Mouse (Mus musculus) CD4-positive, CD25-positive, alpha-beta regulatory T cell (primary cell): ENCODE results near the gene Mtcp1. TPM values are rescaled to one million over a fixed set of nuclear protein-coding genes. Genes with fewer than 3 reads are reported as not detected.

Source experiments
- polyA plus RNA-seq: library from polyadenylated mRNA; unstranded; fragments of 100-300 nt; shearing (Covaris generic); gene quantifications from one replicate; pipeline ENCODE4 v1.2.1, GENCODE M21; 2017

Gene Mtcp1
- 10.4 TPM for polyA plus RNA-seq

GRCm38 (mm10) chrX:75415936-75416785 is at the start of gene Mtcp1, which contains the start of the genes Cmc4 and Brcc3:
Gene Mtcp1 (minus strand): TSS chrX:75416588.
Gene Cmc4 (minus strand): TSS chrX:75416584.
Gene Brcc3 (plus strand): TSS chrX:75416628.

GRCm38 (mm10) chrX:75382195-75382771 is 34.1 kb downstream of the Mtcp1 start, which contains the start of the genes Fundc2 and F8:
Gene Fundc2 (plus strand): TSS chrX:75382399.
Gene F8 (minus strand): TSS chrX:75382615.

Other genes with a start within 250 kb of the Mtcp1 start
- 55.0 TPM for gene Fundc2, start 34.2 kb downstream of the Mtcp1 start, polyA plus RNA-seq
- gene F8, start 34.0 kb downstream of the Mtcp1 start, polyA plus RNA-seq = 0.49 TPM
- 16.7 TPM for gene Cmc4, start within 50 bp of the Mtcp1 start, polyA plus RNA-seq
- gene Brcc3, start within 50 bp of the Mtcp1 start, polyA plus RNA-seq = 59.1 TPM
- gene Vbp1, start 97.7 kb upstream of the Mtcp1 start, polyA plus RNA-seq = 129 TPM
- 0.73 TPM for gene Rab39b, start 161.6 kb upstream of the Mtcp1 start, polyA plus RNA-seq